Mouse (Mus musculus) cerebellum, adult 9-10 months (tissue): ENCODE results near the gene Gm17027.
A peak's percentile ranks its signal among the peaks of the same experiment; 100 is the strongest.
"Not testable (repeated sequence)": the region's sequence is repeated elsewhere in the genome, so short reads cannot be mapped to it uniquely, and the experiment has no call there.

Source experiments
- DNase-seq: peaks from one replicate; pipeline ENCODE4 v3.0.0; 2022

Gm17027 gene

GRCm38 (mm10) chr14:42162522-42162921, at the start of gene Gm17027:
TSS of gene Gm17027 (minus strand) at chr14:42162622.
- not testable (repeated sequence) for DNase-seq

GRCm38 (mm10) chr14:42190691-42191090, 28.3 kb upstream of the Gm17027 start, which contains the start of gene Gm3573:
TSS of gene Gm3573 (minus strand) at chr14:42190791.
- not testable (repeated sequence) for DNase-seq

DNA sequence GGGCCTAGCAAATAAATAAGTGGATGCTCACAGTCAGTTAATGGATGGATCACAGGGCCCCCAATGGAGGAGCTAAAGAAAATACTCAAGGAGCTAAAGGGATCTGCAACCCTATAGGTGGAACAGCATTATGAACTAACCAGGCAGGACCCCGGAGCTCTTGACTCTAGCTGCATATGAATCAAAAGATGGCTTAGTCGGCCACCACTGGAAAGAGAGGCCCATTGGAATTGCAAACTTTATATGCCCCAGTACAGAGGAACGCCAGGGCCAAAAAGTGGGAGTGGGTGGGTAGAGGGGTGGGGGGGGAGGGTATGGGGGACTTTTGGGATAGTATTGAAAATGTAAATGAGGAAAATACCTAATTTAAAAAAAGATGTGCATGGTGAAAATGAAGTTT, 21.5 kb upstream of the Gm17027 start:
- DNase-seq: peak; percentile 1

GRCm38 (mm10) chr14:42134571-42134970, 27.9 kb downstream of the Gm17027 start:
- not testable (repeated sequence) for DNase-seq

DNA sequence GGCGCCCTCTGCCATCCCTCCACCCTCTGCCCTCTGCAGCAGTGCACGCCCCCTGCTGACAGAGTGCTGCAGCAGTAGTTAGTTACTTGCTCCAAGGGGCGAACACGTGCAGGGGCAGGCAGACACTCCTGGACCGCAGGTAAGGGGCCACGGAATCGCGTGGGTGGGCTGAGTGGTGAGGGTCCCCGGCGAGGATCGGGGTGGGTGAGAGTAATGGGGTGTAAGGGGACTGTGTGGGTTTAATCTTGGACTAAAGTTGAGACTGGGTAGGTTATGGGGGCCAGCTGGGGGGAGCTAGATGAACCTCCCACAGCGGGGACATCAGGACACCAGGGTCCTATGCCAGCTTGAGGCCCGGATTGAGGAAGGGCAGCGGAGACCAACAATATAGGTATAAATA, 28.6 kb downstream of the Gm17027 start:
- DNase-seq: not testable (repeated sequence)

DNA sequence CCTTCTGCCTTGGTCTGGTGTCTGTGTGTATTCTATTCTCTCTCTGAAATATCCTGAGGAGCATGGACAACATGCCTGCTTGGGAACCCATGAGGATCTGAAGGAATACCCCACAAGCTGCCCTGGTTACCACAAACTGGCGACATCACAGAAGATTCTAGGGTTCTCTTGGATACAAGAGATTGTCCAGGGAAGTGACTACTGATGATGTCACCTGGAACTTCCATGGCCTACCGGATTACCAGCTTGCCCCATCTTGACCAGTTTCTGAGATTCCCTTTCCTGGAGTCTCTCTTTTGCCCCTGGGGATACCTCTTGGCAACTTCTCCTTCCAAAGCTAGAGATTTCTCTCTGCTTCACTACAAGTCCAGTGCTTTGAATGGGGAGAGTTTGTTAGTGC, 45.2 kb downstream of the Gm17027 start, which contains the start of gene Gm7951:
Gm7951 (minus strand) TSS at position 101 of the 400 bp plus-strand sequence.
- DNase-seq: not testable (repeated sequence)
